Mouse (Mus musculus) midbrain, embryonic 11.5 days (tissue): ENCODE results near the gene Dvl2. TPM values are rescaled to one million over a fixed set of nuclear protein-coding genes. Genes with fewer than 3 reads are reported as not detected.
A peak's percentile ranks its signal among the peaks of the same experiment; 100 is the strongest.

Source experiments
- ATAC-seq: fragments of 200-750 bp; cut with Nextera tagmentation; 2 replicates; pipeline ENCODE4 v1.8.0; 2017; ENCODE audit warnings: moderate TSS enrichment, moderate library complexity; ENCODE audit not compliant: low FRiP score
- DNase-seq: peaks from one replicate; pipeline ENCODE4 v3.0.0; 2015; ENCODE audit warnings: low spot score; ENCODE audit errors: missing footprints
- H3K27ac ChIP-seq: fragments of 300-500 bp; sonication (generic); 2 replicates; pipeline ENCODE4 v1.5.1; 2014; ENCODE audit warnings: low read depth, low read length
- H3K27me3 ChIP-seq: fragments of 300-500 bp; sonication (generic); 2 replicates; pipeline ENCODE4 v1.6.1; 2014; ENCODE audit warnings: mild to moderate bottlenecking, low read length, moderate library complexity, mixed read lengths; ENCODE audit not compliant: control insufficient read depth, insufficient read depth
- H3K36me3 ChIP-seq: fragments of 300-500 bp; sonication (generic); 2 replicates; pipeline ENCODE4 v1.6.1; 2014; ENCODE audit warnings: mild to moderate bottlenecking, low read length, moderate library complexity, mixed read lengths; ENCODE audit not compliant: control insufficient read depth, insufficient read depth
- H3K4me1 ChIP-seq: fragments of 300-500 bp; sonication (generic); 2 replicates; pipeline ENCODE4 v1.6.1; 2014; ENCODE audit warnings: low read length; ENCODE audit not compliant: control insufficient read depth, insufficient read depth
- H3K4me2 ChIP-seq: fragments of 300-500 bp; sonication (generic); 2 replicates; pipeline ENCODE4 v1.6.1; 2014; ENCODE audit warnings: mild to moderate bottlenecking, moderate library complexity
- H3K4me3 ChIP-seq: fragments of 300-500 bp; sonication (generic); 2 replicates; pipeline ENCODE4 v1.5.1; 2014; ENCODE audit warnings: low read depth, low read length
- H3K9ac ChIP-seq: fragments of 300-500 bp; sonication (generic); 2 replicates; pipeline ENCODE4 v1.6.1; 2014; ENCODE audit warnings: low read length
- H3K9me3 ChIP-seq: fragments of 300-500 bp; sonication (generic); 2 replicates; pipeline ENCODE4 v1.6.1; 2016; ENCODE audit warnings: low read length; ENCODE audit not compliant: control insufficient read depth
- WGBS: fragments of 180-500 bp; shearing (Covaris S2); extraction: QIAGEN DNeasy Blood & Tissue Kit; methylation state at CpG from one replicate; pipeline ENCODE4 v1.1.7; 2014; 5-methylcytosine and 5-hydroxymethylcytosine counted together
- polyA plus RNA-seq: library from polyadenylated mRNA; unstranded; fragments of >200 nt; fragmentation: Nextera tagmentation; extraction: Ambion mirVana; gene quantifications from 2 replicates; pipeline ENCODE4 v1.2.1, GENCODE M21; 2014

The Dvl2 gene
- polyA plus RNA-seq, 1 experiment from 2014 or later: 29.0 TPM

DNA sequence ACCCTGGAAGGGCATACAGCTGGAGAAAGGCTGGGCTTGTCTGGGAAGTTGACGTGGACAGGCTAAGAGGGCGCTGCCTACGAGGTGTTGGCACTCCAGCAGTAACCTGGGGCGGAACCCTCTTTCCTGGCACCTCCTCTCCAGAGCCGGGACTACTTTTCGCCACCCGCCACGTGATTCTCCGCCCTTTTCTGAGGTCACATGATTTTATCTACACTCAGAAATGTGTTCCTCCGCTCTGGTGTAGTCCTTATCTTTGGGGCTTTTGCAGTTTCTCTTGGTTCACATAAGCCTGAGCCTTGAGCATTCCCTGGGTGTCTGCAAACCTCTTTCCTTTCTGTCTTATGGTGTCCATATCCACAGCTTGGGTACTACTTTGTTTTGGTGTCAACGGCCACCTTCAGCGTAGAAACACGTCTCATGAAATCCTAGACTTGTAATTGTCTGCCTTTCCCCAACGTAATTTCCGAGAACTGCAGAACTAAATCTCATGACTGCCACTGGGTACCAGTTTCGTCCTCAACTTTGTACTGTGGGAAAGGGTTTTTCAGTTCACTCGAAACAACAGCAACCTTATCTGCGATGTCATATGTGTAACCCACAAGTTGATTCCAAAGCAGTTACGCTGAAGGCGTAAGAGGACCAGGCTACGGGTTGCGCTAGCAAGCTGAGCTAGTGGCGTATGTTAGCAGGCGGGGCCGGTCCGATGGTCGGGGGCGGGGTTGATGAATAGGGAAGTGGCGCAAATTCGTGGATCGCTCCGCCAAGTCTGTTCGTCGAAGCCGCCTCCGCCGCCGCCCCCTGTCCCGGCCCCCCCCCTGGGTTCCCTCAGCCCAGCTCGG lies 9.3 kb upstream of the Dvl2 start, which contains the start of gene Gabarap:
Gabarap (plus strand) TSS at position 294 of the 842 bp plus-strand sequence.
- ATAC-seq (peak; percentile 68), DNase-seq (peak; percentile 99)
- Histone ChIP-seq H3K27me3 (no peaks in the 10 kb centered on the region), H3K36me3 (peaks cover 9% of the 10 kb centered on the region), H3K4me3 (peak within 1 kb of the TSS; percentile 64), H3K4me1 (peaks cover 8% of the 10 kb centered on the region), H3K9ac (peak within 1 kb of the TSS; percentile 83), H3K27ac (peak within 1 kb of the TSS; percentile 89), H3K4me2 (peak within 1 kb of the TSS; percentile 78), H3K9me3 (no peaks in the 10 kb centered on the region)
- under 1% methylated on average over 40 of the region's 40 CpGs for WGBS

DNA sequence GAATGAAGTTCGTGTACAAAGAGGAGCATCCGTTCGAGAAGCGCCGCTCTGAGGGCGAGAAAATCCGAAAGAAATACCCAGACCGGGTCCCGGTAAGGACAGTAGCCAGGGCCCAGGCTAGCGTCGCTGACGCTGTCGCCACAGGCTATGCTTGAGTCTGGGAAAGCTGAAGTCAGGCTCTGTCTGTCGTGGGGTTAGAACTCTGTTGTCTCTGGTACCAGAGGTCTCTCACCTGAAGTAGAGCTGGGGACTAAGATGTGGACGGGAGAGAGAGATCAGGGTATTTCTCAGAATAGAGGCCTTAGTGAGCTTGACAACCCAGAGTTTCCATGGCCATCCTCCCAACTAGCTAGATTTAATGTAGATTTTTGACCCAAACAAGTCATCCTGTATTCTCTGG lies 8.7 kb upstream of the Dvl2 start:
- Histone ChIP-seq H3K4me2 (peak overlapping the region; percentile 78), H3K36me3 (peaks cover 9% of the 10 kb centered on the region), H3K27me3 (no peaks in the 10 kb centered on the region), H3K4me1 (peaks cover 8% of the 10 kb centered on the region), H3K4me3 (peak overlapping the region; percentile 64), H3K9me3 (no peaks in the 10 kb centered on the region), H3K27ac (peak overlapping the region; percentile 89), H3K9ac (peak overlapping the region; percentile 83)
- WGBS: under 1% methylated on average over 15 of the region's 15 CpGs
- no peak for DNase-seq
- ATAC-seq: peak; percentile 10; the same call in 1 of the 2 replicates

DNA sequence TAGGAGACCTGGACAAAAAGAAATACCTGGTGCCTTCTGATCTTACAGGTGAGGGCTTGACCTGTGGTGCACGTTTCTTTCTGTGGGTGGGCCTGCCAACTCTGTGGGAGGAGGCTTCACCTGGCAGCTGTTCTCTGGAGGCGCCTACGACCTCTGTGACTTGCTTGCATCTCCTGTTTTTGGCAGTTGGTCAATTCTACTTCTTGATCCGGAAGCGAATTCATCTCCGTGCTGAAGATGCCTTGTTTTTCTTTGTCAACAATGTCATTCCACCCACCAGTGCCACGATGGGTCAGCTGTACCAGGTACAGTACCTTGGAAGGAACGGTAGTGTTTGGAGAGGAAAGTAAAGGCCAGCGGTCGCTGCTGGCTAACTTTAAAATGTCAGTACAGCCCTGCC lies 8.0 kb upstream of the Dvl2 start:
- Histone ChIP-seq H3K36me3 (peaks cover 9% of the 10 kb centered on the region), H3K4me1 (peaks cover 8% of the 10 kb centered on the region), H3K4me2 (peak overlapping the region; percentile 78), H3K9ac (peak overlapping the region; percentile 83; the same call in 1 of the 2 replicates), H3K9me3 (no peaks in the 10 kb centered on the region), H3K4me3 (peak overlapping the region; percentile 64), H3K27me3 (no peaks in the 10 kb centered on the region), H3K27ac (no peak overlapping the region)
- DNase-seq (no peak), ATAC-seq (no peak)
- 90% methylated on average over 10 of the region's 10 CpGs for WGBS

DNA sequence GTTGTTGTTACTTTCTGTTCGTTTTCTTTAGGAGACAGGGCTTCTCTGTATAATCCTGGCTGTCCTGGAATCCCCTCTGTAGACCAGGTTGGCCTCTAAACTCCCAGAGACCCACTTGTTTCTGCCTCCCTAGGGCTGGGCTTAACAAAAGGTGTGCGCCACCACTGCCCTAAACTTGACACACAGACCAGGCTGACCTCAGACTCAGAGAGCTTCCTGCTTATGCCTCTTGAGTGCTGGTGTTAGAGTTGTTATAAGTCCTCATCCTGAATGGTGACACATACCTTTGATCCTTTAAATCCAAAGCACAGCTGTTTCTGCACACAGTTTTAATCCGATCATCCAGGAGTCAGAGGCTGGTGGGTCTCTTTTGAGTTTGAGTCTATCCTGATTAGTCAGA lies 7.5 kb upstream of the Dvl2 start:
- Histone ChIP-seq H3K36me3 (peaks cover 9% of the 10 kb centered on the region), H3K27ac (no peak overlapping the region), H3K27me3 (no peaks in the 10 kb centered on the region), H3K4me3 (no peak overlapping the region), H3K9ac (no peak overlapping the region), H3K4me2 (peak overlapping the region; percentile 78; the same call in 1 of the 2 replicates), H3K9me3 (no peaks in the 10 kb centered on the region), H3K4me1 (peaks cover 13% of the 10 kb centered on the region)
- DNase-seq (no peak), ATAC-seq (no peak)
- 91% methylated on average over 3 of the region's 3 CpGs for WGBS

DNA sequence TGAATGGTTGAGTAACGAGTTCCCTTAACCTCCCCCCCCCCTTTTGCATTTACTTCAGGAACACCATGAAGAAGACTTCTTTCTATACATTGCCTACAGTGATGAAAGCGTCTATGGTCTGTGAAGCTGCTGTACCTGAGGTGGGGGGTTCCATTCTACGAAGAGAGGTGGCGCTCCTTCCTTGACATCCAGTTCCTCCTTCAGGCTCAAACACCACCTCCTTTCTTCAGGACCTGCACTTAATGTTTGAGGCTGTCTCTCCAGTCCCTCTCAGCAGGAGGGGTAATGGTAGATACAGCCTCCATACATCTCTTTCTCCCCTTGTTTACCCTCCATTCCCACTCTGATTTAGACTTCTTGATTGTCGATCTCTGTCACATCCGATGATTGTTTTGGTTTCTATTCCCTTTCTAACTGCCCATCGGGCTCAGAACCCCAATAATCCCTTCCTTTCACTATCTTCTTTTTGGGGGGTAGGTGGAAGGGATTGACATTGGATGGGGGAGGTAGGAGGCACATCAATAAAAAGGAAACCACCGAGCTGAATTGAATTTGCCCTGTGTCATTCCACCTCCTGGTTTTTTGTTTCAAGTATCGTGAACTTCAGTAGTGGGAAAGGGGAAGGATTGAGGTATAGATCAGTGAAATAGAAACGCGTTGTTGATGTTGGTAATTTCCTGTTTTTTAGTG lies 5.8 kb upstream of the Dvl2 start:
- no peak overlapping the region for H3K9ac ChIP-seq
- H3K27ac ChIP-seq: no peak overlapping the region
- H3K4me1 ChIP-seq: peaks cover 15% of the 10 kb centered on the region
- peaks cover 16% of the 10 kb centered on the region for H3K36me3 ChIP-seq
- peak overlapping the region; percentile 26; the same call in 1 of the 2 replicates for H3K4me2 ChIP-seq
- no peaks in the 10 kb centered on the region for H3K9me3 ChIP-seq
- no peak for DNase-seq
- WGBS: 87% methylated on average over 11 of the region's 11 CpGs
- no peak for ATAC-seq
- H3K27me3 ChIP-seq: no peaks in the 10 kb centered on the region
- no peak overlapping the region for H3K4me3 ChIP-seq

DNA sequence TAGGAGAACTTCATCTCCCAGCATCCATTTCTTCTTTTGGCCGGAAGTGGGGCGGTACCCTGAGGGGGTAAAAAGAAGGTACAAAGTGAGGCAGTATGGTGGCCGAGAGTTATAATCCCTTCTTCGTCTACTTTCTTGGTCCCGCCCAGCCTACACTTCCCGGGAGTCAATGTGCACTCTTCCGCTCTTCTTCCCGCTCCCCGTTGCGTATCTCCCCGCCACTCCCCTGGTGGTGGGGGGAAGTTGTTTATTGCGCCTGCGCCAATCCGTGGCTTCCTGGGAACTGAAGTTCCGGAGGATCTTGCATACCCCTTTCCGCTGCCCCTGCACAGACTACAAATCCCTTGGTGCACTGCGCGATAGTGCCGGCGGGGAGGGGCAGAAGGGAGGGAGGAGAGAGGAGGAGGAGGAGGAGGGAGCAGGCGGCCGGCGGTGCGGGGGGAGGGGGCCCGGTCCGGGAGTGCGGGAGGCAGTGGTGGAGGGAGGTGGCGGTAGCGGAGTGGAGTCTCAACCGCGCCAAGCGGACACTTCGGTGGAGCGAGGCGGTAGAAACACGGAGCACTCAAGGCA lies 4.9 kb upstream of the Dvl2 start, which contains the start of gene Phf23:
Phf23 (plus strand) TSS at position 387 of the 570 bp plus-strand sequence.
- WGBS: under 1% methylated on average over 36 of the region's 36 CpGs
- H3K9me3 ChIP-seq: no peaks in the 10 kb centered on the region
- no peaks in the 10 kb centered on the region for H3K27me3 ChIP-seq
- H3K4me3 ChIP-seq: peak within 1 kb of the TSS; percentile 97
- H3K4me2 ChIP-seq: peak within 1 kb of the TSS; percentile 48
- DNase-seq: peak; percentile 99
- peak within 1 kb of the TSS; percentile 97 for H3K9ac ChIP-seq
- peaks cover 16% of the 10 kb centered on the region for H3K36me3 ChIP-seq
- H3K27ac ChIP-seq: peak within 1 kb of the TSS; percentile 94
- peak; percentile 82 for ATAC-seq
- peaks cover 15% of the 10 kb centered on the region for H3K4me1 ChIP-seq

DNA sequence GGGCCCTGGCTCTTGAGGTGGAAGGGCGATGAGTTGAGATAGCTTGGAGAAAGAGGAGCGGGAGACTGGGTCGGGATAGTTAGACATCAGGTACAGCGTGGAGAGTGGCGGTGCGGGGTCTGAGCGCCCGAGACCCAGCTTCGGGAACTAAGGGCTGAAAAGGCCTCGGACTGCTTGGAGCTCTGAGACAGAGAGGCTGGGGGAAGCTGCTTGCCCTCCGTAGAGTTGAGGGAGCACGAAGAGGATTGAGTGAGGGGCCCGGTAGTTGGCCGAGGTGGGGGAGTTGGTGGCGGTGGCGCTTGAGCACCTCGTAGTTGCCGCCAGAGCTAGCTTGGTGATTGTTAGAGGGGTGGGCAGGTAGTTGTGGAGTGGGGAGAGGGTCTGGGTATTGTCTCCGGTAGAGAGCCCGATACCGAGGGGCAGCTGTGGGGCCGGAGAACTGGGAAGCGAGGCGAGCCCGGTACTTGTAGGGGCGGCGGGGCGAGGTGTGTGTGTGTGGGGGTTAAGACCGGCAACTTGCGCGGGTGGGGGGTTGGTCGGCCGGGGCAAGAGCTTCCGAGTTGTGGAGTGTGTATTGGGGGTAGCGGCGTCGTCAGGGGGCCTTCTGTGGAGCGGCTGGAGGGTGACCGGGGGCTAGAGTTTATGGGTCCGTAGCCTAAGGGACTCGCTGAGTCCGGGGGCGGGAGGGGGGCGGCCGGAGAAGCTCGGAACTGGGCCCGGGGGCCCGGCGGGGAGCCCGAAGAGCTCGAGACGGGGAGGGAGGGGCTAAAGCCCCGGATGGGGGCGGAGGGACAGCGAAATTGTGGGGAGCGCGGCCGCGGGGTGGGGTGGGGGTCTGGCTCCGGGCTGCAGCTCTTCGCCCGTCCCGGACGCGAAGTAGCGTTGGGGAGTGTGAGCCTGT lies 4.0 kb upstream of the Dvl2 start:
- DNase-seq (peak; percentile 97), ATAC-seq (peak; percentile 1; the same call in 1 of the 2 replicates)
- H3K9me3 ChIP-seq: no peaks in the 10 kb centered on the region
- H3K36me3 ChIP-seq: peaks cover 16% of the 10 kb centered on the region
- no peaks in the 10 kb centered on the region for H3K27me3 ChIP-seq
- H3K4me1 ChIP-seq: peaks cover 18% of the 10 kb centered on the region
- peak overlapping the region; percentile 97 for H3K9ac ChIP-seq
- WGBS: under 1% methylated on average over 64 of the region's 66 CpGs
- peak overlapping the region; percentile 97 for H3K4me3 ChIP-seq
- H3K27ac ChIP-seq: peak overlapping the region; percentile 94
- peak overlapping the region; percentile 48 for H3K4me2 ChIP-seq

DNA sequence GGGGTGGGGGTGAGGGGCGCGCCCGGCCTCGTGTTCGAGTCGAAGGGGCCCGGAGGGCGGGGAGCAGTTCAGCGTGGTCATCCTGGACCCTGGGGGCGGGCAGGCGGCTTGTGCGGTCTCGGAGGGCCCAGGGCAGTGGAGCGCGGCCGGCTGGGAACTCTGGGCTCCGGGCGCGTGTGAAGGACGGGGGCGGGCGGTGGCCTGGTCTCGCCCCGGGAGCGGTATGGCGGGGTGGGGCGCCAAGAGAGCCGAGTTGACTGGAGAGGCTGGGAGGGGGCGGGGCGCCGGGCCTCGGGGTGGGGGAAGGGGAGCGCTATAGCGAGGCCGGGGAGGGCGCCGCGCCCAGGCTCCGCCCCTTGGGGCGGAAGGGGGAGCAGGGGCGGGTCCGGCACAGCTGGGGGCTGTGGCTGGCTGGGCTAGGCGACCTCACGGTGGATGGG lies 3.3 kb upstream of the Dvl2 start:
- H3K4me1 ChIP-seq: peaks cover 24% of the 10 kb centered on the region
- peak; percentile 98 for DNase-seq
- peak overlapping the region; percentile 97 for H3K4me3 ChIP-seq
- H3K27me3 ChIP-seq: no peaks in the 10 kb centered on the region
- H3K9ac ChIP-seq: peak overlapping the region; percentile 97
- H3K9me3 ChIP-seq: no peaks in the 10 kb centered on the region
- peaks cover 16% of the 10 kb centered on the region for H3K36me3 ChIP-seq
- H3K27ac ChIP-seq: peak overlapping the region; percentile 94
- WGBS: 2% methylated on average over 38 of the region's 44 CpGs
- ATAC-seq: peak; percentile 58
- H3K4me2 ChIP-seq: peak overlapping the region; percentile 48
